Mouse (Mus musculus) CH12.LX (cell line): Measurements from ENCODE around the gene Nsd1. TPM values are rescaled to one million over a fixed set of nuclear protein-coding genes. Genes with fewer than 3 reads are reported as not detected.

Source experiments
- DNase-seq: peaks from one replicate; pipeline ENCODE4 v3.0.0-alpha.2; 2013; ENCODE audit errors: extremely low read depth
- H3K27ac ChIP-seq: 2 replicates; pipeline ENCODE4 v1.5.1; 2012; ENCODE audit warnings: low read depth, mild to moderate bottlenecking, control low read depth, moderate library complexity; ENCODE audit not compliant: insufficient read depth
- H3K27me3 ChIP-seq: replicated peaks from 2 replicates; pipeline ENCODE3; 2012; ENCODE audit warnings: inconsistent platforms
- H3K36me3 ChIP-seq, 2 experiments: replicated peaks in 1 of 2; 2 replicates each; pipeline versions ENCODE3 to v1.6.1; 2012; ENCODE audit warnings: inconsistent platforms in 1 of 2, low read length in 1 of 2, mild to moderate bottlenecking in 1 of 2, mixed read lengths in 1 of 2, moderate library complexity in 1 of 2; ENCODE audit not compliant: control insufficient read depth in 1 of 2, insufficient read depth in 1 of 2
- H3K4me1 ChIP-seq, 2 experiments: 2 replicates each; pipeline ENCODE4 v1.6.1; 2012; ENCODE audit warnings: inconsistent platforms in 1 of 2, moderate library complexity in 1 of 2; ENCODE audit not compliant: insufficient read depth in 2 of 2, control insufficient read depth in 1 of 2
- H3K4me2 ChIP-seq: 2 replicates; pipeline ENCODE4 v1.6.1; 2012; ENCODE audit warnings: low read depth, mild to moderate bottlenecking, control low read depth; ENCODE audit not compliant: poor library complexity, insufficient read depth, severe bottlenecking
- H3K4me3 ChIP-seq, 3 experiments: fragments of 150-350 bp in 1 of 3; sonication (generic) in 1 of 3; replicated peaks in 1 of 3; 2 replicates each; pipeline versions ENCODE3 to v1.5.1; 2011 to 2012; ENCODE audit warnings: low read depth in 2 of 3, low read length in 2 of 3, mild to moderate bottlenecking in 2 of 3, moderate library complexity in 2 of 3, control low read depth in 1 of 3, improper control_type of control experiment in 1 of 3, inconsistent platforms in 1 of 3, mixed read lengths in 1 of 3; ENCODE audit not compliant: poor library complexity in 1 of 3
- H3K79me2 ChIP-seq: replicated peaks from 2 replicates; pipeline ENCODE4 v1.6.1; 2012; ENCODE audit warnings: mild to moderate bottlenecking, moderate library complexity; ENCODE audit not compliant: control insufficient read depth, poor library complexity, insufficient read depth, severe bottlenecking; ENCODE audit errors: extremely low read depth
- H3K9ac ChIP-seq: 2 replicates; pipeline ENCODE4 v1.6.1; 2012; ENCODE audit warnings: low read depth, mild to moderate bottlenecking, control low read depth, moderate library complexity; ENCODE audit not compliant: insufficient read depth
- H3K9me3 ChIP-seq: replicated peaks from 2 replicates; pipeline ENCODE3; 2012; ENCODE audit warnings: low read length, inconsistent platforms, mixed read lengths
- BHLHE40 ChIP-seq: IDR thresholded peaks from 2 replicates; pipeline ENCODE4 v1.6.1; 2011; ENCODE audit warnings: mild to moderate bottlenecking, low read depth, low read length, improper control_type of control experiment
- CHD1 ChIP-seq: IDR thresholded peaks from 2 replicates; pipeline ENCODE4 v1.6.1; 2012; ENCODE audit warnings: low read depth, low read length, improper control_type of control experiment, inconsistent platforms
- CHD2 ChIP-seq: IDR thresholded peaks from 2 replicates; pipeline ENCODE4 v1.6.1; 2011; ENCODE audit warnings: low read length, improper control_type of control experiment
- CTCF ChIP-seq, 2 experiments: IDR thresholded peaks in 1 of 2; conservative IDR thresholded peaks in 1 of 2; 2 replicates each; pipeline ENCODE4 v1.5.1; 2011 to 2012; ENCODE audit warnings: low read depth in 2 of 2, low read length in 2 of 2, improper control_type of control experiment in 1 of 2, inconsistent platforms in 1 of 2, mild to moderate bottlenecking in 1 of 2, moderate library complexity in 1 of 2
- E2F4 ChIP-seq: IDR thresholded peaks from 2 replicates; pipeline ENCODE4 v1.6.1; 2011; ENCODE audit warnings: low read depth, low read length, improper control_type of control experiment; ENCODE audit not compliant: insufficient replicate concordance
- ETS1 ChIP-seq: conservative IDR thresholded peaks from 2 replicates; pipeline ENCODE4 v1.6.1; 2012; ENCODE audit warnings: low read depth, mild to moderate bottlenecking, inconsistent platforms, low read length, improper control_type of control experiment, moderate library complexity
- GABPA ChIP-seq: IDR thresholded peaks from 2 replicates; pipeline ENCODE4 v1.6.1; 2012; ENCODE audit warnings: low read depth, low read length, improper control_type of control experiment, inconsistent platforms; ENCODE audit not compliant: insufficient replicate concordance
- HCFC1 ChIP-seq: IDR thresholded peaks from 2 replicates; pipeline ENCODE4 v1.6.1; 2012; ENCODE audit warnings: low read depth, mild to moderate bottlenecking, inconsistent platforms, low read length, improper control_type of control experiment
- IRF4 ChIP-seq: IDR thresholded peaks from 2 replicates; pipeline ENCODE4 v1.6.1; 2014; ENCODE audit warnings: low read depth, mild to moderate bottlenecking, inconsistent platforms, low read length, improper control_type of control experiment
- JUN ChIP-seq: IDR thresholded peaks from 2 replicates; pipeline ENCODE4 v1.6.1; 2011; ENCODE audit warnings: low read depth, mild to moderate bottlenecking, low read length, improper control_type of control experiment, moderate library complexity; ENCODE audit not compliant: insufficient read depth
- KAT2A ChIP-seq: IDR thresholded peaks from 2 replicates; pipeline ENCODE4 v1.6.1; 2012; ENCODE audit warnings: low read length, improper control_type of control experiment, inconsistent platforms; ENCODE audit not compliant: insufficient replicate concordance
- MAFK ChIP-seq: IDR thresholded peaks from 2 replicates; pipeline ENCODE4 v1.6.1; 2011; ENCODE audit warnings: low read length, improper control_type of control experiment; ENCODE audit not compliant: insufficient replicate concordance
- MAZ ChIP-seq: IDR thresholded peaks from 2 replicates; pipeline ENCODE4 v1.6.1; 2012; ENCODE audit warnings: low read depth, mild to moderate bottlenecking, inconsistent platforms, low read length, improper control_type of control experiment, moderate library complexity
- MEF2A ChIP-seq: IDR thresholded peaks from 2 replicates; pipeline ENCODE4 v1.6.1; 2014; ENCODE audit warnings: low read depth, mild to moderate bottlenecking, inconsistent platforms, low read length, improper control_type of control experiment, borderline replicate concordance
- MXI1 ChIP-seq: IDR thresholded peaks from 2 replicates; pipeline ENCODE4 v1.6.1; 2011; ENCODE audit warnings: mild to moderate bottlenecking, low read depth, low read length, improper control_type of control experiment
- MYC ChIP-seq: IDR thresholded peaks from 2 replicates; pipeline ENCODE4 v1.6.1; 2011; ENCODE audit warnings: low read depth, mild to moderate bottlenecking, improper control_type of control experiment, low read length
- NELFE ChIP-seq: IDR thresholded peaks from 2 replicates; pipeline ENCODE4 v1.6.1; 2011; ENCODE audit warnings: low read depth, low read length, improper control_type of control experiment
- POLR2A ChIP-seq: IDR thresholded peaks from 2 replicates; pipeline ENCODE4 v1.6.1; 2011; ENCODE audit warnings: low read depth, mild to moderate bottlenecking, improper control_type of control experiment, low read length
- POLR2AphosphoS2 ChIP-seq: IDR thresholded peaks from 2 replicates; pipeline ENCODE4 v1.6.1; 2011; ENCODE audit warnings: low read depth, low read length, improper control_type of control experiment
- RAD21 ChIP-seq: IDR thresholded peaks from 2 replicates; pipeline ENCODE4 v1.6.1; 2011; ENCODE audit warnings: low read depth, mild to moderate bottlenecking, low read length, improper control_type of control experiment, moderate library complexity
- SIN3A ChIP-seq: IDR thresholded peaks from 2 replicates; pipeline ENCODE4 v1.6.1; 2012; ENCODE audit warnings: low read length, improper control_type of control experiment, inconsistent platforms
- SMC3 ChIP-seq: IDR thresholded peaks from 2 replicates; pipeline ENCODE4 v1.6.1; 2011; ENCODE audit warnings: low read depth, low read length, improper control_type of control experiment
- TBP ChIP-seq: conservative IDR thresholded peaks from 2 replicates; pipeline ENCODE4 v1.6.1; 2011; ENCODE audit warnings: low read depth, low read length, improper control_type of control experiment
- TCF12 ChIP-seq: IDR thresholded peaks from 2 replicates; pipeline ENCODE4 v1.6.1; 2014; ENCODE audit warnings: low read depth, mild to moderate bottlenecking, inconsistent platforms, low read length, improper control_type of control experiment
- UBTF ChIP-seq: IDR thresholded peaks from 2 replicates; pipeline ENCODE4 v1.6.1; 2012; ENCODE audit warnings: low read depth, mild to moderate bottlenecking, inconsistent platforms, low read length, improper control_type of control experiment, moderate library complexity
- USF2 ChIP-seq: conservative IDR thresholded peaks from 2 replicates; pipeline ENCODE4 v1.6.1; 2011; ENCODE audit warnings: low read depth, low read length, improper control_type of control experiment
- ZC3H11A ChIP-seq: IDR thresholded peaks from 2 replicates; pipeline ENCODE4 v1.6.1; 2012; ENCODE audit warnings: low read depth, mild to moderate bottlenecking, inconsistent platforms, low read length, improper control_type of control experiment
- ZMIZ1 ChIP-seq: IDR thresholded peaks from 2 replicates; pipeline ENCODE4 v1.6.1; 2012; ENCODE audit warnings: low read depth, mild to moderate bottlenecking, inconsistent platforms, low read length, improper control_type of control experiment
- ZNF384 ChIP-seq: IDR thresholded peaks from 2 replicates; pipeline ENCODE4 v1.6.1; 2012; ENCODE audit warnings: low read depth, low read length, improper control_type of control experiment, inconsistent platforms
- dilution Hi-C: fragments of 300-500 bp; cut with MboI; formaldehyde crosslinking; loops from 2 replicates; pipeline ENCODE4 v1.14.3; 2020; ENCODE audit warnings: low sequenced_read_pairs; ENCODE audit not compliant: extremely low pct_unique_long_range_greater_than_20kb, extremely low pct_ligation_motif_present
- in situ Hi-C: fragments of 300-500 bp; cut with MboI; formaldehyde crosslinking; loops from 3 replicates; pipeline ENCODE4 v1.14.3; 2019; ENCODE audit warnings: low sequenced_read_pairs, low pct_ligation_motif_present, low pct_unique_long_range_greater_than_20kb, mixed read lengths
- polyA plus RNA-seq: library from polyadenylated mRNA; unstranded; fragments of >175 nt; gene quantifications from 2 replicates; pipeline ENCODE4 v1.2.1, GENCODE M21; 2012; ENCODE audit warnings: low read depth; ENCODE audit not compliant: insufficient read length
- total RNA-seq, 2 experiments: library from RNA; depleted of rRNA; stranded (reverse); fragments of 300-350 nt in 1 of 2; fragments of >200 nt in 1 of 2; gene quantifications; 2 replicates each; pipeline ENCODE4 v1.2.3; 2012 to 2014

The Nsd1 gene
- total and polyA plus RNA-seq, 3 experiments: 11.8 to 13.8 (median 12.6) TPM

- Histone ChIP-seq H3K79me2 (no peaks in the 10 kb centered on the region; the same call in 1 of the 2 replicates), H3K27me3 (no peaks in the 10 kb centered on the region), H3K4me3 (peak overlapping the region in 1 of 3 experiments; percentile 17), H3K27ac (no peak overlapping the region), H3K4me1 (no peaks in the 10 kb centered on the region; a peak in 1 of 4 replicates), H3K9me3 (no peaks in the 10 kb centered on the region), H3K9ac (no peak overlapping the region), H3K4me2 (no peak overlapping the region), H3K36me3 (peaks cover 23 to 42% of the 10 kb centered on the region in 2 experiments)
- dilution Hi-C loops (no loop called here), in situ Hi-C loops (no loop called here)
- DNase-seq: no peak
- no peak for TF ChIP-seq UBTF
- no peak for TF ChIP-seq MYC
- TF ChIP-seq ETS1: no peak
- TF ChIP-seq MXI1: no peak
- TF ChIP-seq ZC3H11A: no peak
- no peak for TF ChIP-seq SIN3A
- no peak for TF ChIP-seq CHD1
- TF ChIP-seq CHD2: no peak
- TF ChIP-seq GABPA: no peak
- no peak for TF ChIP-seq CTCF (conservative IDR thresholded peaks at IDR 0.05 in 1 of 2, IDR thresholded peaks at IDR 0.05 in 1 of 2; ENCODE audit: low read depth in 2 of 2, low read length in 2 of 2)
- TF ChIP-seq BHLHE40: no peak
- TF ChIP-seq HCFC1: no peak
- TF ChIP-seq USF2: no peak
- no peak for TF ChIP-seq ZMIZ1
Measured at GRCm38 (mm10) chr13:55277646-55278045, 68.1 kb downstream of the Nsd1 start.

DNA sequence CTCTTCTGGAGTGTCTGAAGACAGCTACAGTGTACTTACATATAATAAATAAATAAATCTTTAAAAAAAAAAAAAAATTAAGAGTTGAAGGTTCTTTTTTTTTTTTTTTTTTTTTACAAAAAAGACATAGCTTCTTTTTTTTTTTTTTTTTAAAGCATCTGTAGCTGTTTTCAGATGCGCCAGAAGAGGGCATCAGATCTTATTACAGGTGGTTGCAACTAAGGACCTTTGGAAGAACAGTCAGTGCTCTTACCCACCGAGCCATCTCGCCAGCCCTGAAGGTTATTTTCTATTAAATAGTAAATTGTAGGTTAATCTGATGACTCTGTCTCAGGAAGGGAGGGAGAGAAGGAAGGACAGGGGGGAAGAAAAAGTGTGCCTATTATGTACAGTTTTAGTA, 79.3 kb downstream of the Nsd1 start:
- Histone ChIP-seq H3K9ac (no peak overlapping the region), H3K36me3 (peaks cover 21 to 50% of the 10 kb centered on the region in 2 experiments), H3K4me2 (no peak overlapping the region), H3K27me3 (no peaks in the 10 kb centered on the region), H3K79me2 (no peaks in the 10 kb centered on the region), H3K27ac (no peak overlapping the region), H3K4me1 (no peaks in the 10 kb centered on the region), H3K4me3 (no peak overlapping the region), H3K9me3 (no peaks in the 10 kb centered on the region)
- dilution Hi-C loops (no loop called here), in situ Hi-C loops (no loop called here)
- peak; percentile 22 for DNase-seq
- no peak for TF ChIP-seq E2F4
- TF ChIP-seq ETS1: no peak
- peak in 1 of 2 experiments; percentile 38; a peak in 2 of 4 replicates for TF ChIP-seq CTCF (conservative IDR thresholded peaks at IDR 0.05 in 1 of 2, IDR thresholded peaks at IDR 0.05 in 1 of 2; ENCODE audit: low read depth in 2 of 2, low read length in 2 of 2)
- TF ChIP-seq MAFK: no peak
- TF ChIP-seq TBP: no peak
- no peak for TF ChIP-seq TCF12
- no peak for TF ChIP-seq ZC3H11A
- no peak for TF ChIP-seq HCFC1
- peak; percentile 91 for TF ChIP-seq ZNF384
- no peak for TF ChIP-seq KAT2A
- TF ChIP-seq GABPA: no peak
- no peak for TF ChIP-seq MYC
- TF ChIP-seq IRF4: no peak
- TF ChIP-seq CHD2: no peak
- TF ChIP-seq POLR2AphosphoS2: no peak
- no peak for TF ChIP-seq ZMIZ1
- TF ChIP-seq MEF2A: no peak
- TF ChIP-seq MAZ: no peak
- no peak for TF ChIP-seq JUN
- 0 out of 2 replicates have a peak, but pooled peaks have one; percentile 6 for TF ChIP-seq SMC3
- TF ChIP-seq RAD21: no peak; the same call in 1 of the 2 replicates
- TF ChIP-seq UBTF: no peak
- no peak for TF ChIP-seq NELFE
- no peak for TF ChIP-seq POLR2A
